Mouse (Mus musculus): Measurements from ENCODE around the gene Cilp.
"Not testable (repeated sequence)": the region's sequence is repeated elsewhere in the genome, so short reads cannot be mapped to it uniquely, and the experiment has no call there.

Cilp gene

DNA sequence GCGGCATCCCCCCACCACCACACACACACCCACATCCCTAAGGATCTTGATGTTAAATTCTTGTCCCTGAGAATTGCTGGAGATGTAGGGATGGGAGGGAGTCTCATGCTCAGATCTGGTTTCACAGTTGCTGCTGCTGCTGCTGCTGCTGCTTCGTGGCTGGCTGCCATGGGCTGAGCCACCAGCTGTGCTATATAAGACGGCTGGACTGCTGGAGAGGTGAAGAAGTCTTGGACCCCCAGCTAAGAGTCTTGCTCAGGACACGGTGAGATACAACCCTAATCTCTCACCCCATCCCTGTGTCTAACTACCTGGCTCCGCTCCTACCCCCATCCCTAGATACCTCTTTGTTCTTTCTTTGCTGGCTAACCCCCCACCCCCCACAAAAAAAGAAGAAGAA lies at the start of gene Cilp:
Gene Cilp (plus strand): TSS at position 222 of the 400 bp plus-strand sequence.
- no peak for DNase-seq (ENCODE audit: low read depth)

GRCm38 (mm10) chr9:65215494-65216126 lies 49.4 kb upstream of the Cilp start:
- DNase-seq (ENCODE audit: low read depth), result no peak

DNA sequence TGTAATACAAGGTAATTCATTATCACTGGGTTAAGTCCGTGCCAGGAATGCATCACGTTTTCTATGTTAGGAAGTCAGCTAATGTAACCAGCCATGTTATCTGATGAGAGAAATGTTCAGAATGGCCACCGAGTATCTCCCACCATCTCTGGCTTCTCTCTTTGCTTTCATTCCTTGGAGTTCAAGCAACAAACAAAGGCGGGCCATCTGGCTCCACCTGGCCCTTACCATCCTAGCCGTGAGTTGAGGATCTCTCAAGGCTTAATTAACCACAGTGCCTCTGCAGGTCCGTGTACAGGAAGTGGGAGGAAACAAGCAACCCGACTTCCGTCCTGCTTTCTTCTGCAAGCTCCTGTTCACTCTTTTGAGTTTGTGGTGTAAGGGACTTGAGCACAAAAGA lies 48.0 kb upstream of the Cilp start:
- DNase-seq (ENCODE audit: low read depth), result peak; percentile 76

- peak; percentile 43 for DNase-seq (ENCODE audit: low read depth)
Observed at GRCm38 (mm10) chr9:65217661-65218060, 47.3 kb upstream of the Cilp start.

GRCm38 (mm10) chr9:65218916-65219315 lies 46.1 kb upstream of the Cilp start:
- no peak for DNase-seq (ENCODE audit: low read depth)

DNA sequence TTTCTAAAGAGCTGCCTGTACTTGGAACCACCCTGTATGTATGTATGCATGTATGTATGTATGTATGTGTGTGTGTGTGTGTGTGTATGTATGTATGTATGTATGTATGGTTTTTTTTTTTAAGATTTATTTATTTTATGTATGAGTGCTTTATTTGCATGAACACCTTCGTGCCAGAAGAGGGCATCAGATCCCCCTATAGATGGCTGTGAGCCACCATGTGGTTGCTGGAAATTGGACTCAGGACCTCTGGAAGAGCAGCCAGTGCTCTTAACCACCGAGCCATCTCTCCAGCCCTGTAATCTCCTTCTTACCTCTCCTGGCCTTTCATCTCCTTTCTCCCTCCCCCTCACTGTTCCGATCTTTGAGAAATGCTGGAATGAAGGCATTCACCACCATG lies 44.6 kb upstream of the Cilp start:
- not testable (repeated sequence) for DNase-seq (ENCODE audit: low read depth)

DNA sequence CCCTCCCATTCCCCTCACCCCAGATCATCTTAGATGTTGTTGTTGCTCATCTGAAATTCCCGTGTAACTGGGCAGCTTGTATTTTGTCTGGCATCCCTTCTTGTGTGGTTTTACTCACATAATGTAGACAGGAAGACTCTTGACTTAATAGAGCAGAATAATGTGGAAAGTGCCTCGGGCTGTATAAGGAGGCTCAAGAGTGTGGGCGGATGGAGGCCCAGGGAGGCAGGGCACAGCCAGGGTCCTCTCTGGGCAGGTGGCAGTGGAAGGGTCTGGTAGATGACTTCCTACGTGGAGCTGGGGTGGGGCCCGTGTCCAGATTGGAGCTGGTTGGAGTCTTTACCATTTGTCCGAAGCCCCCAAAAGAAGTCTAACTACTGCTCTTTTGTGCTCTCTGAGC lies 41.1 kb upstream of the Cilp start:
- DNase-seq (ENCODE audit: low read depth), result no peak

DNA sequence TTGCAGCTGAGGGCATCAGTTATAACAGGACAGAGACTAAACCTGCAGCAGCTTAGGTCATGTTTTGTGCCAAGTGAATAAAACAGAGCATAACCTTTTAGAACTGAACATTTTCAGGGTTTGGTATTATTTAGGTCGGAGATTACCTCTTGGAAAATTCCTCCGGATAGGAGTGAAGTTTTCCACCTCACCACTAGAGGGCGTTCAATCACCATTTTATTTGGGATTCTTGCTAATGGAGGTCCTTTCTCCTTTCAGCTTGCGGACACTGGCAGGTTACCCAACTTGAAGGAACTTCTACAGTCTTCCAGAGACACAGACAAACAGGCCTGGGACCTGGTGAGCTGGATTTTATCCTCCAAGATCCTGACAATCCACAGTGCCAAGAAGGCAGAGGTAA lies 39.2 kb upstream of the Cilp start:
- DNase-seq (ENCODE audit: low read depth), result peak; percentile 44

- DNase-seq (ENCODE audit: low read depth), result peak; percentile 47
Observed at GRCm38 (mm10) chr9:65230250-65230649, 34.7 kb upstream of the Cilp start.

GRCm38 (mm10) chr9:65231284-65231683 lies 33.7 kb upstream of the Cilp start:
- no peak for DNase-seq (ENCODE audit: low read depth)

GRCm38 (mm10) chr9:65233243-65233985 lies 31.6 kb upstream of the Cilp start:
- DNase-seq (ENCODE audit: low read depth), result no peak

DNA sequence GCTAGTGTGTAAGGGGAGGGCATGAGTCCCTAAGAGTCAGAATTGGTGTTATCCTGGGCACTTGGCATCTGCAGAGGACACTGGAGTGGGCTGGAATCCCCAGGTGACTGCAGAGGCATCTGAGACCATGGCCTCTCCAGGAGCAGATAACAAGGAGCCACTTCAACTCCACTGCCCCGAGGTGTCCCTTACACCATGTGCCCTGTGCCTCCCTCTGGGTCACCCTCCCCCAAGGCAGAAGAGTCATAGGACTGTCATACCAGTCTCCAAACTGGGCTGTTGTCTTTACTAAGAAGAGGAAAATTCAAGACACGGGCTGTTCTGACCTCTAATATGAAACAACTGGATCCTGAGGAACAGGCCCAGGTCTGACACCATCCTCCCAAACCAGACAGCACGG lies 30.2 kb upstream of the Cilp start:
- no peak for DNase-seq (ENCODE audit: low read depth)

DNA sequence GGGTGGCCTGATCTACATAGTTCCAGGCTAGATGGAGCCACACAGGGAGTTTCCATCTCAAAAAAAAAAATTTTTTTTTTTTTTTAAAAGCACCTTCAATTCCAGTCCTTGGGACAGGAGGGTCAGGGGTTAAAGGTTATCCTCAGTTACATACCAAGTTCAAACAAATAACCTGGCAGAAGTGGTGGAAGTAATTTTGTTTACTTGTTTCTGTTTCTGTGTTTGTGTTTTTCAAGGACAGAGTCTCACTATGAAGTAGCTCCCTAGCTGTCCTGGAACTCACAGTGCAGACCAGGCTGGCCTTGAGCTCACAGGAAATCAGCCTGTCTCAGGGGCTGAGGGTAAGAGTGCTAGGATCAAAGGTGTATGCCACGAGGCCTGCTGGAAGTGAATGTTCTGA lies 29.4 kb upstream of the Cilp start:
- DNase-seq (ENCODE audit: low read depth), result no peak

GRCm38 (mm10) chr9:65237616-65238015 lies 27.4 kb upstream of the Cilp start:
- DNase-seq (ENCODE audit: low read depth), result no peak

- no peak for DNase-seq (ENCODE audit: low read depth)
Observed at GRCm38 (mm10) chr9:65238191-65238760, 26.7 kb upstream of the Cilp start.

GRCm38 (mm10) chr9:65239176-65239575 lies 25.8 kb upstream of the Cilp start:
- DNase-seq (ENCODE audit: low read depth), result no peak

GRCm38 (mm10) chr9:65239731-65240130 lies 25.2 kb upstream of the Cilp start:
- DNase-seq (ENCODE audit: low read depth), result no peak

DNA sequence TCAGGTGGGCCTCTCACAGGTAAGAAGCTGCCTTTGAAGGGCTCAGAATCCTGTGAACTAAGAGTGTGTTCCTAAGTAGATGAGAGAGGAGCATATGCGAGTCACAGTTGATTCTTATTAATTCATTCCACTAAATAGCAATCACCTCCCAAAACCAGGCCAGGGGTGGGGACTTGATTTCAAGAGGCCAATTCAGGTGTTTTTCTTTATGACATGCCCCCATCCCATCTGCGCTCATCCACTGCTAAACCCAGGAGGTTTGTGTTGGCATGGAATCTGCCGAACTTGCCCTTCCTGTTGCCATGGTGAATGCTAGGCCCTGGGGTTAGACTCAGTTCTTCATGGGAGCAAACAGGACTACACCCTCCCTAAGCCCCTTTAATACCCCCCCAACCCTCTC lies 24.4 kb upstream of the Cilp start:
- DNase-seq (ENCODE audit: low read depth), result no peak

GRCm38 (mm10) chr9:65241973-65242372 lies 23.0 kb upstream of the Cilp start:
- no peak for DNase-seq (ENCODE audit: low read depth)

GRCm38 (mm10) chr9:65243249-65243648 lies 21.7 kb upstream of the Cilp start:
- no peak for DNase-seq (ENCODE audit: low read depth)

- DNase-seq (ENCODE audit: low read depth), result no peak
Observed at GRCm38 (mm10) chr9:65244036-65244806, 20.8 kb upstream of the Cilp start.

DNA sequence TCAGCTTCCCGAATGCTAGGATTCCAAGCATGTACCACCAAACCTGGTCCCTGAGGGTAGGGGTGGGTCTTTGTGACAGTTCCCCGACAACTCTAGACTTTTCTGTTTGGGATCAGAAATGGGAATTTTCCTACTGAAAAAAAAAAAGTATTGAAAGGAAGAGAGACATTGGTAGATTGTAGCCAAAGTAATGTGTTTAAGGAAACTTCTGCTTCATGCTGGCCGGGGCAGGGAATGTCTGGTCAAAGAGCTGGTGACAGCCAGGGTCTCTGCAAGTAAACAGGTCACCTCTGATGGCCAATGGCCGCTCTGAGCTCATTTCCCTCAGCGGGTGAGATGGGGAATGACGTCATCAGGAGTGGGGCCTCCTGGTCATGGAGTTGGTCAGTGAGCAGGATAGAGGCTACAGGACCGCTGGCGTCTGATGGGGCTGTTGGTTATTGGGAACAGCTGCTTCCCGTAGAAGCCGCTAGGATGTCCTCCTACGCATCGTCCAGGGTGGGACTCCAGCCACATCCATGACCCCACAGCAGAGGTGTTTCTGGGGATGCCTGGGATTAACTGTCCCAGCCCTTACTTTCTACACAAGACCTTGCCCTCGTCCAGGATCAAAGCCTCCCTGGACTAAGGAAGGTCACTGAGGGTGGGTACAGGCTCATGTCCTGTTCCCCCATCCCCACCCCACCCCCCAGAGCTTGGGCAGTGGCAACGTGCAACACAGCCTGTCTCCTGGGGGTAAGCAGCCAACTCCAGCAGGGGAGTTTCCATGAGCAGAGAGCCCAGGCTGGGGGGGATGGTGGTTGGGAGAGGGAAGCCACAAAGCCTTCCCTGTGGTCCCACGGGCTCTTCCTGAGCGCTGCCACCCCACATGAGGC lies 17.2 kb upstream of the Cilp start:
- no peak for DNase-seq (ENCODE audit: low read depth)

Measured in induced T-regulatory cell, adult 2 months (primary cell).